Mouse (Mus musculus): Measurements from ENCODE around the gene Rad1. TPM values are rescaled to one million over a fixed set of nuclear protein-coding genes. Genes with fewer than 3 reads are reported as not detected.
A peak's percentile ranks its signal among the peaks of the same experiment; 100 is the strongest.
"Not testable (repeated sequence)": the region's sequence is repeated elsewhere in the genome, so short reads cannot be mapped to it uniquely, and the experiment has no call there.

Rad1 gene
- 10 to 100 TPM; 10.4 to 12.8 TPM for total RNA-seq (2021)

- intact Hi-C loops (cut with DNase I): loop anchor here (10.0 kb wide), 1 partner anchor 899 kb away; no protein-coding TSS in a partner anchor
- DNase-seq (ENCODE audit: extremely low spot score in 1 of 2, low spot score in 2 of 2): peak; percentile 92 to 94
These were observed at the start of gene Rad1, which contains the start of gene Brix1 for GRCm38 (mm10) chr15:10485484-10486364. Rad1 (plus strand) TSS chr15:10486018. Brix1 (minus strand) TSS chr15:10485947.

- no peak for DNase-seq (ENCODE audit: extremely low spot score in 1 of 2, low spot score in 2 of 2)
- intact Hi-C loops (cut with DNase I): no loop called here
These were observed 48.9 kb upstream of the Rad1 start for GRCm38 (mm10) chr15:10436893-10437292.

DNA sequence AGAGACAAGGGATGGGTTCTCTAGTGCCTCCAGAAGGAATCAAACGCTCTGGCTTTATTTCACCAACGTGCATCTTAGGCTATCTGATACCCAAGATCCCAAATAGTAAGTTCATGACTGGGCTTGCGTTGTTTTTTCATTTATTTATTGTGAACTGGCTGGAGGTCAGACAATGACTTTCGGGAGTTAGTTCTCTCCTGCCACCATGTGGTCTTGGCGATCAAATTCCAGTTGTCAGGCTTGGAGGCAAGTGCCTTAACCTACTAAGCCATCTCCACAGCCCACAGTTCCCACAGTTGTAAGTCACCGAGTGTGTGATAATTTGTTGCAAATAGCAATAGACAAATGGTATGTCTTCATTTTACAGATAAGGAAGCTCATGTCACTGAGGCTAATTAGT, 45.9 kb upstream of the Rad1 start:
- DNase-seq (ENCODE audit: extremely low spot score in 1 of 2, low spot score in 2 of 2): no peak
- intact Hi-C loops (cut with DNase I): loop anchor here (10.0 kb wide), 1 partner anchor 985 kb away; no protein-coding TSS in a partner anchor

DNA sequence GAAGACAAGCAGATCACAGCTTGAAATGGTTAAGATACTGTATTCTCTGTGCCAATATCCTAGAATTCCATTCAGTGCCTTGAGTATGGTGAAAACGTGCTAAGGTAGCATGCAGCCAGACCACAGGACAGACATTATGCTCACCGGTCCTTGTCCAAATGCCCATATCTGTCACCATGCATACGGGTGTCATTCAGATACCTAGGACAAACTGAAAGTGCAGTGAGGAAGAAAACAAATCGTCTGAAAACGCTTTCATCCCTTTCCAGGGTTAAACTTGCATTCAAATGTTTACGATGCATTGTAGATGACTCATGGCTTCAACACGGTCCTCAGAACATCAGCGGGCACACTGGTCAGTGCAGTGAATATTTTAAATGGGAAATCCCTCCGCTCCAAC, 44.3 kb upstream of the Rad1 start:
- intact Hi-C loops (cut with DNase I): loop anchor here (10.0 kb wide), 1 partner anchor 987 kb away; no protein-coding TSS in a partner anchor
- DNase-seq (ENCODE audit: extremely low spot score in 1 of 2, low spot score in 2 of 2): no peak

- DNase-seq (ENCODE audit: extremely low spot score in 1 of 2, low spot score in 2 of 2): no peak
- intact Hi-C loops (cut with DNase I): loop anchor here (10.0 kb wide), 1 partner anchor 987 kb away; no protein-coding TSS in a partner anchor
These were observed 43.5 kb upstream of the Rad1 start for GRCm38 (mm10) chr15:10442275-10442674.

DNA sequence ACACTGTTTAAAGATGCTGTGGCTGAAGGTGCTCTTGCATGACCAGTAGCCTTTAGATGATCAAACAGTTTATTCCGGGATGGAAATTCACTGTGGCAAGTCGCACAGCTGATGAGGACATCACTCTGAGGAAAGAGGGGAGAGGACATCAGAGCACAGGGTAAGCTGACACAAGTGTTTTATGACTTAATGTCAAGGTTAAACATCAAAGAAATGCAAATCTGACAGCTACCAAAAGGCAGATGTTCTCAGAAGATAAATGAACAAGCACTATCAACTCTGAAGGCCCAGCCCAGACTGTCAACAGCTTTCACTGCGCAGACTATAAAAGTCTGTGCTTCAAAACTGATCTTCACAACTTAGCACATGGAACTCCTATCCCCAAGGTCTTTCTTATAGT, 38.7 kb upstream of the Rad1 start:
- DNase-seq (ENCODE audit: extremely low spot score in 1 of 2, low spot score in 2 of 2): no peak
- intact Hi-C loops (cut with DNase I): loop anchor here (10.0 kb wide), 1 partner anchor 992 kb away; no protein-coding TSS in a partner anchor

DNA sequence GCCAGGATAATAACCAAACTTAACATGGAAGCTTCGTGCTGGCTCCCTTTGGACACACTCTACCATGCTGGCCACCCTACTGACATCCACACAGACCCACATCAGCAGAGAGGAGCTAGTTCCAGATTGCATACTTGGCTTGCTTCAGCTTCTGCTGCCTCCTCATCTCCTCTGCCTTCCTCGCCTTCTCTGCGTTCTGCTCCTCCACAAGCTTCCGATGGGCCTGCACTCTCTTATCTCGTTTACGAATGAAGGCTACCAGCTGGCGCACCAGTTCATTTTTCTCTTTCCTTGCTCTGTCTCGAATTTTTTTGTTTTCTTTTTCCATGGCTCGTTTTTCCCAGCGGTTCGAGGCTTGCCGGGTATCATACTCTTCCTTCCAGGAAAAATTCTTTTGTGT, 24.8 kb upstream of the Rad1 start:
- no peak for DNase-seq (ENCODE audit: extremely low spot score in 1 of 2, low spot score in 2 of 2)
- intact Hi-C loops (cut with DNase I): no loop called here

DNA sequence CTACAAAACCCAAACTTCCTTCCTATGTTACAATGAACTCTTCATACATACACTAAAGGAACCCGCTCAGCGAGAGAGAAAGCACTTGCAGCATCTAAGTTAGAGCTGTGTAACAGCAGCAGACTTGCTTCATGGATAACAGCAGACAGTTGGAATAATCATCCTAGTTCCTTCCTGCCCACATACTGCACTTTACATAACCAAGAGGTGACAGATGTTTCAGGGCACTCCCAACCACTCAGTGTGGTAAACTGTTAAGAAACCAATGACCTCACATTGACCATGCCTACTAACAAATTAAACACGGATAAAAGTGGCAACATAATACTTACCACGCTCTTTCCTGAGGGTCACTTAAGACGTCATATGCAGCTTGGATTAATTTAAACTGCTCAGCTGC, 22.3 kb upstream of the Rad1 start:
- DNase-seq (ENCODE audit: extremely low spot score in 1 of 2, low spot score in 2 of 2): no peak

GRCm38 (mm10) chr15:10464678-10465077, 21.1 kb upstream of the Rad1 start:
- intact Hi-C loops (cut with DNase I): no loop called here

More for the DNA sequence above, 22.3 kb upstream of the Rad1 start:
- intact Hi-C loops (cut with DNase I): no loop called here

DNA sequence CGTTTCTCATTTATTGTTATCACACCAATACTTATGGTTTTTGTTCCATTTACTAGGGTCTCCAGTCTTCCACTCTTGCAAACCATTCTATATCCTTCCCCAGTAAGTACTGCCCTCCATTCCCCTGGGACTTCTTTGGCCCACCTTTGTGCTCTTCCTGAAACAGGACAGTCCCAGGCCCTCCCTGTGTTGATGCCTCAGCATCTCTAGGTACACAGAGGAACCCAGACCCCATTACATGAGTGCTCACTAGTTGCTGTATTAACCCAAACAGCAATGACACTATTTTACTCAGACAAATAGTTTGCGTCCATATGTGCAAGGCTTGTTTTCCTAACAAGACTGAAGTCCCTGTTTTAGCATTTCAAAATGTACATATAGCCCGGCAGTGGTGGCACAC, 17.1 kb upstream of the Rad1 start:
- intact Hi-C loops (cut with DNase I): no loop called here
- DNase-seq (ENCODE audit: extremely low spot score in 1 of 2, low spot score in 2 of 2): no peak

More at GRCm38 (mm10) chr15:10464678-10465077, 21.1 kb upstream of the Rad1 start:
- DNase-seq (ENCODE audit: extremely low spot score in 1 of 2, low spot score in 2 of 2): no peak

DNA sequence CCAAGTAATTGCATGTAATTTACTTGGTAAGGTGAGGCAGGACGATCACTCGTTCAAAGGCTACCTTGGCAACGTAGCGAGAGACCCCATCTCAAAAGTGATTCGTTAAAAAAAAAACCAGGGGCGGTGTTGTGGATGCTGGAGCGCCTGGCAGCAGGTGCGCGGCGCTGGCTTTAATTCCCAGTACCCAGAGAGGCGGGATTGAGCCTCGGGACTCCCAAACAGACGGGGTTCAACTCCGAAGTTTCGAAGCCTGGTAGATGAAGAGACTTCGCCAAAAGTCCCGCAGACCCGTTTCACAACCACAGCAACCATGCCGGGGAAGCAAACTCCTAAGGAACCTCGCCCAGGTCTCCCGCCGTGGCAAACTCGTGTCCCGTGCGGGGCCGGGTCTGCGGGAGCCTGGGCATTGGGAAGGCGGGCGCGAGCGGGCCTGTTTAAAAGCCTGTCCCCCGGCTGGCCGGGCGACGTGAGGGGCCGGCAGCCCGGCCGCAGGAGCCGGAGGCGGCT, 16.1 kb upstream of the Rad1 start:
- DNase-seq (ENCODE audit: extremely low spot score in 1 of 2, low spot score in 2 of 2): peak in 1 of 2 experiments; percentile 19
- intact Hi-C loops (cut with DNase I): no loop called here

GRCm38 (mm10) chr15:10470151-10470831, 15.5 kb upstream of the Rad1 start, which contains the start of gene Dnajc21:
Dnajc21 (minus strand) TSS chr15:10470516.
- intact Hi-C loops (cut with DNase I): no loop called here
- DNase-seq (ENCODE audit: extremely low spot score in 1 of 2, low spot score in 2 of 2): peak; percentile 42 to 91

- DNase-seq (ENCODE audit: extremely low spot score in 1 of 2, low spot score in 2 of 2): no peak
- intact Hi-C loops (cut with DNase I): no loop called here
These were observed 14.9 kb upstream of the Rad1 start for GRCm38 (mm10) chr15:10470941-10471340.

- intact Hi-C loops (cut with DNase I): loop anchor here (10.0 kb wide), 1 partner anchor 898 kb away; no protein-coding TSS in a partner anchor
- DNase-seq (ENCODE audit: extremely low spot score in 1 of 2, low spot score in 2 of 2): no peak
These were observed 584 bp downstream of the Rad1 start for GRCm38 (mm10) chr15:10486365-10486839.

- no peak for DNase-seq (ENCODE audit: extremely low spot score in 1 of 2, low spot score in 2 of 2)
- intact Hi-C loops (cut with DNase I): loop anchor here (10.0 kb wide), 1 partner anchor 898 kb away; no protein-coding TSS in a partner anchor
These were observed 1.4 kb downstream of the Rad1 start for GRCm38 (mm10) chr15:10487246-10487645.

GRCm38 (mm10) chr15:10490101-10490500, 4.3 kb downstream of the Rad1 start:
- intact Hi-C loops (cut with DNase I): no loop called here
- no peak for DNase-seq (ENCODE audit: extremely low spot score in 1 of 2, low spot score in 2 of 2)

GRCm38 (mm10) chr15:10495944-10496343, 10.1 kb downstream of the Rad1 start:
- intact Hi-C loops (cut with DNase I): no loop called here
- DNase-seq (ENCODE audit: extremely low spot score in 1 of 2, low spot score in 2 of 2): no peak

GRCm38 (mm10) chr15:10496696-10497095, 10.9 kb downstream of the Rad1 start:
- intact Hi-C loops (cut with DNase I); DNase-seq (ENCODE audit: extremely low spot score in 1 of 2, low spot score in 2 of 2): not testable (repeated sequence)

GRCm38 (mm10) chr15:10499593-10499992, 13.8 kb downstream of the Rad1 start:
- DNase-seq (ENCODE audit: extremely low spot score in 1 of 2, low spot score in 2 of 2): no peak
- intact Hi-C loops (cut with DNase I): no loop called here
